Mouse (Mus musculus) CH12.LX (cell line): ENCODE measurements at regions not wholly inside any gene's neighbourhood (a gene's known extent, or its start where the extent isn't known, plus 50 kb on each side); places are given as distances from the start of the nearest gene placed in this dataset.

Source experiments
- DNase-seq: peaks from one replicate; pipeline ENCODE4 v3.0.0-alpha.2; 2013; ENCODE audit errors: extremely low read depth
- H3K27ac ChIP-seq: 2 replicates; pipeline ENCODE4 v1.5.1; 2012; ENCODE audit warnings: low read depth, mild to moderate bottlenecking, control low read depth, moderate library complexity; ENCODE audit not compliant: insufficient read depth
- H3K27me3 ChIP-seq: replicated peaks from 2 replicates; pipeline ENCODE3; 2012; ENCODE audit warnings: inconsistent platforms
- H3K36me3 ChIP-seq, 2 experiments: replicated peaks in 1 of 2; 2 replicates each; pipeline versions ENCODE3 to v1.6.1; 2012; ENCODE audit warnings: inconsistent platforms in 1 of 2, low read length in 1 of 2, mild to moderate bottlenecking in 1 of 2, mixed read lengths in 1 of 2, moderate library complexity in 1 of 2; ENCODE audit not compliant: control insufficient read depth in 1 of 2, insufficient read depth in 1 of 2
- H3K4me1 ChIP-seq, 2 experiments: 2 replicates each; pipeline ENCODE4 v1.6.1; 2012; ENCODE audit warnings: inconsistent platforms in 1 of 2, moderate library complexity in 1 of 2; ENCODE audit not compliant: insufficient read depth in 2 of 2, control insufficient read depth in 1 of 2
- H3K4me2 ChIP-seq: 2 replicates; pipeline ENCODE4 v1.6.1; 2012; ENCODE audit warnings: low read depth, mild to moderate bottlenecking, control low read depth; ENCODE audit not compliant: poor library complexity, insufficient read depth, severe bottlenecking
- H3K4me3 ChIP-seq, 3 experiments: fragments of 150-350 bp in 1 of 3; sonication (generic) in 1 of 3; replicated peaks in 1 of 3; 2 replicates each; pipeline versions ENCODE3 to v1.5.1; 2011 to 2012; ENCODE audit warnings: low read depth in 2 of 3, low read length in 2 of 3, mild to moderate bottlenecking in 2 of 3, moderate library complexity in 2 of 3, control low read depth in 1 of 3, improper control_type of control experiment in 1 of 3, inconsistent platforms in 1 of 3, mixed read lengths in 1 of 3; ENCODE audit not compliant: poor library complexity in 1 of 3
- H3K79me2 ChIP-seq: replicated peaks from 2 replicates; pipeline ENCODE4 v1.6.1; 2012; ENCODE audit warnings: mild to moderate bottlenecking, moderate library complexity; ENCODE audit not compliant: control insufficient read depth, poor library complexity, insufficient read depth, severe bottlenecking; ENCODE audit errors: extremely low read depth
- H3K9ac ChIP-seq: 2 replicates; pipeline ENCODE4 v1.6.1; 2012; ENCODE audit warnings: low read depth, mild to moderate bottlenecking, control low read depth, moderate library complexity; ENCODE audit not compliant: insufficient read depth
- H3K9me3 ChIP-seq: replicated peaks from 2 replicates; pipeline ENCODE3; 2012; ENCODE audit warnings: low read length, inconsistent platforms, mixed read lengths
- CHD1 ChIP-seq: IDR thresholded peaks from 2 replicates; pipeline ENCODE4 v1.6.1; 2012; ENCODE audit warnings: low read depth, low read length, improper control_type of control experiment, inconsistent platforms
- CHD2 ChIP-seq: IDR thresholded peaks from 2 replicates; pipeline ENCODE4 v1.6.1; 2011; ENCODE audit warnings: low read length, improper control_type of control experiment
- CTCF ChIP-seq, 2 experiments: IDR thresholded peaks in 1 of 2; conservative IDR thresholded peaks in 1 of 2; 2 replicates each; pipeline ENCODE4 v1.5.1; 2011 to 2012; ENCODE audit warnings: low read depth in 2 of 2, low read length in 2 of 2, improper control_type of control experiment in 1 of 2, inconsistent platforms in 1 of 2, mild to moderate bottlenecking in 1 of 2, moderate library complexity in 1 of 2
- ELF1 ChIP-seq: IDR thresholded peaks from 2 replicates; pipeline ENCODE4 v1.6.1; 2014; ENCODE audit warnings: low read depth, mild to moderate bottlenecking, inconsistent platforms, low read length, improper control_type of control experiment
- EP300 ChIP-seq: IDR thresholded peaks from 2 replicates; pipeline ENCODE4 v1.6.1; 2011; ENCODE audit warnings: low read length, improper control_type of control experiment
- IRF4 ChIP-seq: IDR thresholded peaks from 2 replicates; pipeline ENCODE4 v1.6.1; 2014; ENCODE audit warnings: low read depth, mild to moderate bottlenecking, inconsistent platforms, low read length, improper control_type of control experiment
- MAFK ChIP-seq: IDR thresholded peaks from 2 replicates; pipeline ENCODE4 v1.6.1; 2011; ENCODE audit warnings: low read length, improper control_type of control experiment; ENCODE audit not compliant: insufficient replicate concordance
- MEF2A ChIP-seq: IDR thresholded peaks from 2 replicates; pipeline ENCODE4 v1.6.1; 2014; ENCODE audit warnings: low read depth, mild to moderate bottlenecking, inconsistent platforms, low read length, improper control_type of control experiment, borderline replicate concordance
- MXI1 ChIP-seq: IDR thresholded peaks from 2 replicates; pipeline ENCODE4 v1.6.1; 2011; ENCODE audit warnings: mild to moderate bottlenecking, low read depth, low read length, improper control_type of control experiment
- NRF1 ChIP-seq: IDR thresholded peaks from 2 replicates; pipeline ENCODE4 v1.6.1; 2014; ENCODE audit warnings: low read depth, mild to moderate bottlenecking, inconsistent platforms, low read length, improper control_type of control experiment, moderate library complexity
- PAX5 ChIP-seq: IDR thresholded peaks from 2 replicates; pipeline ENCODE4 v1.6.1; 2012; ENCODE audit warnings: low read length, inconsistent platforms, mixed read lengths
- POLR2AphosphoS2 ChIP-seq: IDR thresholded peaks from 2 replicates; pipeline ENCODE4 v1.6.1; 2011; ENCODE audit warnings: low read depth, low read length, improper control_type of control experiment
- RAD21 ChIP-seq: IDR thresholded peaks from 2 replicates; pipeline ENCODE4 v1.6.1; 2011; ENCODE audit warnings: low read depth, mild to moderate bottlenecking, low read length, improper control_type of control experiment, moderate library complexity
- RCOR1 ChIP-seq: conservative IDR thresholded peaks from 2 replicates; pipeline ENCODE4 v1.6.1; 2012; ENCODE audit warnings: low read depth, mild to moderate bottlenecking, inconsistent platforms, low read length, improper control_type of control experiment
- SIN3A ChIP-seq: IDR thresholded peaks from 2 replicates; pipeline ENCODE4 v1.6.1; 2012; ENCODE audit warnings: low read length, improper control_type of control experiment, inconsistent platforms
- SMC3 ChIP-seq: IDR thresholded peaks from 2 replicates; pipeline ENCODE4 v1.6.1; 2011; ENCODE audit warnings: low read depth, low read length, improper control_type of control experiment
- TBP ChIP-seq: conservative IDR thresholded peaks from 2 replicates; pipeline ENCODE4 v1.6.1; 2011; ENCODE audit warnings: low read depth, low read length, improper control_type of control experiment
- TCF12 ChIP-seq: IDR thresholded peaks from 2 replicates; pipeline ENCODE4 v1.6.1; 2014; ENCODE audit warnings: low read depth, mild to moderate bottlenecking, inconsistent platforms, low read length, improper control_type of control experiment
- USF2 ChIP-seq: conservative IDR thresholded peaks from 2 replicates; pipeline ENCODE4 v1.6.1; 2011; ENCODE audit warnings: low read depth, low read length, improper control_type of control experiment
- ZC3H11A ChIP-seq: IDR thresholded peaks from 2 replicates; pipeline ENCODE4 v1.6.1; 2012; ENCODE audit warnings: low read depth, mild to moderate bottlenecking, inconsistent platforms, low read length, improper control_type of control experiment
- ZMIZ1 ChIP-seq: IDR thresholded peaks from 2 replicates; pipeline ENCODE4 v1.6.1; 2012; ENCODE audit warnings: low read depth, mild to moderate bottlenecking, inconsistent platforms, low read length, improper control_type of control experiment
- ZNF384 ChIP-seq: IDR thresholded peaks from 2 replicates; pipeline ENCODE4 v1.6.1; 2012; ENCODE audit warnings: low read depth, low read length, improper control_type of control experiment, inconsistent platforms
- dilution Hi-C: fragments of 300-500 bp; cut with MboI; formaldehyde crosslinking; loops from 2 replicates; pipeline ENCODE4 v1.14.3; 2020; ENCODE audit warnings: low sequenced_read_pairs; ENCODE audit not compliant: extremely low pct_unique_long_range_greater_than_20kb, extremely low pct_ligation_motif_present
- in situ Hi-C: fragments of 300-500 bp; cut with MboI; formaldehyde crosslinking; loops from 3 replicates; pipeline ENCODE4 v1.14.3; 2019; ENCODE audit warnings: low sequenced_read_pairs, low pct_ligation_motif_present, low pct_unique_long_range_greater_than_20kb, mixed read lengths

- no peak for TF ChIP-seq MEF2A
These were observed 413.9 kb downstream of the Rnd3 start (continued) for GRCm38 (mm10) chr2:50735029-50735428.

GRCm38 (mm10) chr2:50706652-50707051 lies 410.1 kb upstream of the Mmadhc start:
- no peak for DNase-seq
- H3K36me3 ChIP-seq, result no peaks in the 10 kb centered on the region
- TF ChIP-seq MXI1 (no peak), ZNF384 (no peak), CHD1 (no peak), MEF2A (no peak), IRF4 (no peak), RAD21 (no peak), EP300 (no peak), TCF12 (no peak), CHD2 (no peak), POLR2AphosphoS2 (no peak), SIN3A (no peak), NRF1 (no peak), USF2 (no peak), PAX5 (no peak), ZMIZ1 (no peak), ZC3H11A (no peak), ELF1 (no peak), RCOR1 (no peak), TBP (no peak), SMC3 (no peak)
- H3K4me2 ChIP-seq, result no peak overlapping the region
- H3K79me2 ChIP-seq, result no peaks in the 10 kb centered on the region
- in situ Hi-C loops (no loop called here), dilution Hi-C loops (no loop called here)
- H3K9ac ChIP-seq, result no peak overlapping the region
- H3K4me3 ChIP-seq, result no peak overlapping the region
- H3K9me3 ChIP-seq, result no peaks in the 10 kb centered on the region
- H3K27ac ChIP-seq, result no peak overlapping the region
- no peaks in the 10 kb centered on the region for H3K27me3 ChIP-seq
- no peaks in the 10 kb centered on the region for H3K4me1 ChIP-seq

DNA sequence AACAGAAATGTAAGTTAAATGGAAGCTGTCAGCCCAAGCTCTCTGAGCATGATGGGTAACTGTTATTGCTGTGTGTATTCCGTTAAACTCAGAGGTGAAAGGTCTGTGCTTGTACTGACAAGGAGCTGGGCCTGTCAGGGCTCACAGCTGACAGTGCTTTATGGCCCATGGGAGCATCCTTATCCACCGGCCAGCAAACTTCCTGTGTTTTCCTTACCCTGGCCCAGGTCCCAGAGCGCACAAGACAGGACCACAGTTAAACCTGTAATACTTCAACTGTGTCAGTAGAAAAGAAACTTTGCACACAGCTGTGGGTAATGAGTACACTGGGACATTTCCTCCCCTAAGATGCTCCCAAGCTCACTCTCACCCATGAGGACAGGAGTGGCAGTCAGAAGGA lies 407.7 kb upstream of the Mmadhc start:
- H3K4me3 ChIP-seq, result no peak overlapping the region
- no peak overlapping the region for H3K27ac ChIP-seq
- dilution Hi-C loops, result no loop called here
- no peaks in the 10 kb centered on the region for H3K27me3 ChIP-seq
- H3K9ac ChIP-seq, result no peak overlapping the region
- H3K79me2 ChIP-seq, result no peaks in the 10 kb centered on the region
- TF ChIP-seq MAFK, result no peak
- no peak for TF ChIP-seq POLR2AphosphoS2
- no peak for TF ChIP-seq CHD2
- no peak for TF ChIP-seq CTCF (conservative IDR thresholded peaks at IDR 0.05 in 1 of 2, IDR thresholded peaks at IDR 0.05 in 1 of 2; ENCODE audit: low read depth in 2 of 2, low read length in 2 of 2)
- no peak overlapping the region for H3K4me2 ChIP-seq
- no peaks in the 10 kb centered on the region for H3K4me1 ChIP-seq
- DNase-seq, result no peak
- in situ Hi-C loops, result no loop called here
- no peaks in the 10 kb centered on the region for H3K9me3 ChIP-seq
- H3K36me3 ChIP-seq, result no peaks in the 10 kb centered on the region
